Mouse (Mus musculus) myocyte (in vitro differentiated cells): ENCODE measurements at regions not wholly inside any gene's neighbourhood (a gene's known extent, or its start where the extent isn't known, plus 50 kb on each side); places are given as distances from the start of the nearest gene placed in this dataset.

ENCODE experiments used
- H3K27me3 ChIP-seq: one replicate; pipeline ENCODE4 v1.6.1; 2011; ENCODE audit not compliant: control insufficient read depth, insufficient read depth, insufficient read length
- H3K36me3 ChIP-seq: one replicate; pipeline ENCODE4 v1.6.1; 2011; ENCODE audit not compliant: control insufficient read depth, insufficient read depth
- H3K4me2 ChIP-seq: one replicate; pipeline ENCODE4 v1.6.1; 2011; ENCODE audit warnings: low read depth, control low read depth
- H3K4me3 ChIP-seq: one replicate; pipeline ENCODE4 v1.5.1; 2011; ENCODE audit warnings: mild to moderate bottlenecking, control low read depth, moderate library complexity
- H3K79me2 ChIP-seq: one replicate; pipeline ENCODE4 v1.6.1; 2011; ENCODE audit not compliant: control insufficient read depth, insufficient read depth
- H3ac ChIP-seq: one replicate; pipeline ENCODE4 v1.6.1; 2011; ENCODE audit not compliant: control insufficient read depth, insufficient read length
- CEBPB ChIP-seq: IDR thresholded peaks from 2 replicates; pipeline ENCODE4 v1.6.1; 2011; ENCODE audit warnings: mild to moderate bottlenecking, moderate library complexity; ENCODE audit not compliant: poor library complexity, insufficient read depth, severe bottlenecking
- E2F4 ChIP-seq: IDR thresholded peaks from one replicate; pipeline ENCODE4 v1.6.1; 2011; ENCODE audit warnings: mild to moderate bottlenecking, control low read depth, moderate library complexity; ENCODE audit not compliant: insufficient read depth
- MAX ChIP-seq: IDR thresholded peaks from one replicate; pipeline ENCODE4 v1.6.1; 2011; ENCODE audit warnings: low read depth, mild to moderate bottlenecking, control low read depth
- MYOD1 ChIP-seq, 3 experiments: IDR thresholded peaks; one replicate each; pipeline ENCODE4 v1.6.1; 2011; ENCODE audit warnings: control low read depth in 2 of 3, low read depth in 2 of 3, mild to moderate bottlenecking in 2 of 3, moderate library complexity in 1 of 3; ENCODE audit not compliant: insufficient read length in 2 of 3, control insufficient read depth in 1 of 3
- MYOG ChIP-seq, 3 experiments: IDR thresholded peaks; one replicate each; pipeline ENCODE4 v1.6.1; 2011; ENCODE audit warnings: control low read depth in 2 of 3, low read depth in 2 of 3, mild to moderate bottlenecking in 2 of 3; ENCODE audit not compliant: insufficient read length in 2 of 3, control insufficient read depth in 1 of 3, insufficient read depth in 1 of 3
- POLR2A ChIP-seq: IDR thresholded peaks from one replicate; pipeline ENCODE4 v1.6.1; 2011; ENCODE audit warnings: low read depth, mild to moderate bottlenecking, control low read depth, moderate library complexity; ENCODE audit not compliant: insufficient read length
- POLR2AphosphoS2 ChIP-seq: IDR thresholded peaks from one replicate; pipeline ENCODE4 v1.6.1; 2011; ENCODE audit warnings: low read depth, control low read depth; ENCODE audit not compliant: insufficient read length
- REST ChIP-seq: IDR thresholded peaks from one replicate; pipeline ENCODE4 v1.6.1; 2011; ENCODE audit warnings: mild to moderate bottlenecking, control low read depth, moderate library complexity; ENCODE audit not compliant: insufficient read depth, insufficient read length
- SRF ChIP-seq: IDR thresholded peaks from one replicate; pipeline ENCODE4 v1.6.1; 2011; ENCODE audit warnings: low read depth; ENCODE audit not compliant: control insufficient read depth, insufficient read length
- TCF12 ChIP-seq: IDR thresholded peaks from one replicate; pipeline ENCODE4 v1.6.1; 2011; ENCODE audit warnings: mild to moderate bottlenecking, control low read depth; ENCODE audit not compliant: poor library complexity, insufficient read depth, severe bottlenecking
- TCF3 ChIP-seq: IDR thresholded peaks from one replicate; pipeline ENCODE4 v1.6.1; 2011; ENCODE audit warnings: low read depth, control low read depth; ENCODE audit not compliant: insufficient read length
- USF1 ChIP-seq: IDR thresholded peaks from one replicate; pipeline ENCODE4 v1.6.1; 2011; ENCODE audit warnings: low read depth, mild to moderate bottlenecking, control low read depth, moderate library complexity

DNA sequence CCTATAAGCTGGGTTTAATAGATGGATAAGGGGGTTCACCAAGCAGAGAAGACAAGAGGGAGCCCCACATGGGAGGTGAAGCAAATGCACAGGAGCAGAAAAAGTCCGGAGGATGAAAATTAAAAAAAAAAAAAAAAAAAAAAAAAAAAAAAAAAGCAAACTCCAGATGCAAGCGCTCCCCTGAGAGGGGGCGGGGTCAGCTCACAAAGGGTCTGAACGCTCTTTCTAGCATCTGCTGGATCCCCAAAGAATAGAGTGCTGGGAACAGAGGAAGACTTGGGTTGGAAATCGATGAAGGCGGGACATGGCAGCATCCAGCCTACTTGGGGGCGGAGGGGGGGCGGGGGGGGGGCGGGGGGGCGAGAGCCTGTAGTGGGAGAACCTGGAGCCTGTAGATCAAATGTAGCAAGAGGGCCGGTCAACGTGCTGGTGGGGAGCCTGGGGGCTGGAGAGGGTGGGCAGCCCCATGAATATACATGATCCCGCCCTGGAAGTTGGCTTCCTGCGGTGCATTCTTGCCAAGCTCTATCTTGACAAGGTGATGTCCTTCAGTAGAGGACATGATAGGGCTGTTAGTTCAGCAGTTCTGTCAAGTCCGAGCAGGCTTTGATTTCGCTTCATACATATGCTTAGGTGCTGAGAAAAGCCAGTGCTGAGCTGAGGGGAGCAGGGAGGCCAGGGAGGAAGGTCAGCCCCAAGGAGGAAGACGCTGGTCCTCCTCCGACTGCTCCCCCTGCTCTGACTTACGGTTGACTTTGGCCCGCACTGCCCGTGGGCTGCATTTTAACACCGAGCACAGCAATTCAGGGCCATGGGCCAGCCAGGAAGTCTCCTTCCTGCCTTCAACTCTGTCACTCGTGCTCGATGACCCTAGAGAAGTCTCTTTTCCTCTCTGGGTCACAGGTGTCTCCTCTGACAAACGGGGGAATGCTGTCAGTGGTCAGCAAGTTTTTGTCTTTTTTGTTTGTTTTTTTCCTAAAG, 176.3 kb downstream of the 3100002H09Rik start:
- Histone ChIP-seq H3ac (no peak overlapping the region), H3K79me2 (no peaks in the 10 kb centered on the region), H3K36me3 (no peaks in the 10 kb centered on the region), H3K4me3 (no peak overlapping the region), H3K4me2 (no peak overlapping the region), H3K27me3 (peaks cover 17% of the 10 kb centered on the region)
- TF ChIP-seq MYOG (IDR thresholded peaks at IDR 0.05; ENCODE audit: control insufficient read depth in 1 of 3, insufficient read depth in 1 of 3, insufficient read length in 2 of 3, low read depth in 2 of 3), result no peak
- TF ChIP-seq POLR2A, result no peak
- no peak for TF ChIP-seq POLR2AphosphoS2
- no peak for TF ChIP-seq E2F4
- no peak for TF ChIP-seq CEBPB
- no peak for TF ChIP-seq SRF
- no peak for TF ChIP-seq MAX
- no peak for TF ChIP-seq TCF12
- no peak for TF ChIP-seq REST
- no peak for TF ChIP-seq TCF3
- TF ChIP-seq MYOD1 (IDR thresholded peaks at IDR 0.05; ENCODE audit: control insufficient read depth in 1 of 3, insufficient read length in 2 of 3, low read depth in 2 of 3), result no peak
- no peak for TF ChIP-seq USF1

DNA sequence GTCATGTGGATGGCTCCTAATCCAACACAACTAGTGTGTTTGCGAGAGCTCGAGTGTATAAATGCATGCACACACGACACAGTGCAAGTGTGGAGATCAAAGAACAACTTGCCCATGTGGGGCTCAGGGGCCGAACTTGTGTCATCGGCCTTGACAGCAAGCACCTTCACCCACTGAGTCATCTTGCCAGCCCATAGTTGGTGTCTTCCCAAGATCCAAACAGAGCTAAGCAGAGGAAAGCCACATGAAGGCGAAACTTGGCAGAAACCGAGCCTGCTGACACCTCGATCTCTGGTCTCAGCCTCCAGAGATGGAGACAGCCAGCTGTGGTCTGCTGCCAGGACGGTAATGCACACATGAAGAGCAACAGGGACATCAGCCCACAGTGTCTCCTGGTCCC, 177.1 kb downstream of the 3100002H09Rik start:
- Histone ChIP-seq H3K4me2 (no peak overlapping the region), H3ac (no peak overlapping the region), H3K79me2 (no peaks in the 10 kb centered on the region), H3K4me3 (no peak overlapping the region), H3K36me3 (no peaks in the 10 kb centered on the region), H3K27me3 (peaks cover 17% of the 10 kb centered on the region)
- no peak for TF ChIP-seq SRF
- TF ChIP-seq MYOD1 (IDR thresholded peaks at IDR 0.05; ENCODE audit: control insufficient read depth in 1 of 3, insufficient read length in 2 of 3, low read depth in 2 of 3), result no peak
- no peak for TF ChIP-seq REST
- no peak for TF ChIP-seq CEBPB
- TF ChIP-seq POLR2A, result no peak
- no peak for TF ChIP-seq MAX
- TF ChIP-seq MYOG (IDR thresholded peaks at IDR 0.05; ENCODE audit: control insufficient read depth in 1 of 3, insufficient read depth in 1 of 3, insufficient read length in 2 of 3, low read depth in 2 of 3), result no peak
- TF ChIP-seq USF1, result no peak
- no peak for TF ChIP-seq E2F4

DNA sequence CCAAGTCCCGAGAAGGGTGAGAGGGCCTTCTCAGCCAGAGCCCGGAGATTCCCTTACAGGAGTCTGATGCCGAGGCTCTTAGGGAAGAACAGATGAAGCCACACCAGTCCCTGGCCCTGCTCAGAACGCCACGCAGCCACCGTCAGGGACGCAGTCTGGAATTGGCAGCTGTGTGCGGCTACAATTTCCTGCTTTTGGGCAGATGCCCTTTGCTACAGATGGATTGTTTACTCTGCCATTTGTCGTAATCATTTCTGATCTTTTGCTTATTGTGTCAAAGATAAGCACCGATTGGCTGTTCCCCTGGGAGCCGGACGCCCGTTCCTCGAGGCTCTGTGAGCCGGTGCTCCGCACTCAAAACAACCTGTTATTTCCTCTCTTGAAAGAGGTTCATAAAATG, 179.4 kb downstream of the 3100002H09Rik start:
- Histone ChIP-seq H3K36me3 (no peaks in the 10 kb centered on the region), H3K4me2 (no peak overlapping the region), H3K79me2 (no peaks in the 10 kb centered on the region), H3K27me3 (peaks cover 13% of the 10 kb centered on the region), H3ac (no peak overlapping the region), H3K4me3 (no peak overlapping the region)
- TF ChIP-seq REST, result no peak
- TF ChIP-seq POLR2A, result no peak
- no peak for TF ChIP-seq POLR2AphosphoS2
- TF ChIP-seq TCF3, result no peak
- no peak for TF ChIP-seq MYOG (IDR thresholded peaks at IDR 0.05; ENCODE audit: control insufficient read depth in 1 of 3, insufficient read depth in 1 of 3, insufficient read length in 2 of 3, low read depth in 2 of 3)
- no peak for TF ChIP-seq CEBPB
- TF ChIP-seq USF1, result no peak
- TF ChIP-seq TCF12, result no peak
- TF ChIP-seq E2F4, result no peak
- TF ChIP-seq MYOD1 (IDR thresholded peaks at IDR 0.05; ENCODE audit: control insufficient read depth in 1 of 3, insufficient read length in 2 of 3, low read depth in 2 of 3), result no peak
- no peak for TF ChIP-seq SRF

DNA sequence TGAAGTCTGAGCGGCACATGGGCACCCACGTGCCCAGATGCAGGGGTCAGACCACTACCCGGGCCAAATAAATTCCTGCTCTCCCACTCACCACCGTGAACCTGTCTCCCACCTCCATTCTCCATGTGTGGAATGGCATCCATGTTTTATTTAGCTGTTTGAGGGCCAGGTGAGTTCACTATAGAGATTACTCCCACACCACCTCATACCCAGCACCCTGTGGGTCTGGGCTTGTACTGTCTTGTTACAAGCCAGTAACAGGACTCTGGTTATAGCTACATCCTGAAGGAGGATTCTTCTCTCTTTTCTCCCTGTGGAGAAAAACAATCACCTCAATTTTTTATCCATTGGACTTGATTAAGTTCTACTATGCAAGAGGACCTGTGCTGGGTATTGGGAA, 181.8 kb downstream of the 3100002H09Rik start:
- Histone ChIP-seq H3K79me2 (no peaks in the 10 kb centered on the region), H3ac (no peak overlapping the region), H3K27me3 (peaks cover 7% of the 10 kb centered on the region), H3K4me2 (no peak overlapping the region), H3K36me3 (no peaks in the 10 kb centered on the region), H3K4me3 (no peak overlapping the region)
- no peak for TF ChIP-seq E2F4
- TF ChIP-seq MYOG (IDR thresholded peaks at IDR 0.05; ENCODE audit: control insufficient read depth in 1 of 3, insufficient read depth in 1 of 3, insufficient read length in 2 of 3, low read depth in 2 of 3), result no peak
- no peak for TF ChIP-seq MAX
- TF ChIP-seq USF1, result no peak
- no peak for TF ChIP-seq MYOD1 (IDR thresholded peaks at IDR 0.05; ENCODE audit: control insufficient read depth in 1 of 3, insufficient read length in 2 of 3, low read depth in 2 of 3)
- no peak for TF ChIP-seq REST
- TF ChIP-seq SRF, result no peak
- TF ChIP-seq TCF12, result no peak
- no peak for TF ChIP-seq POLR2AphosphoS2
- TF ChIP-seq CEBPB, result no peak
- TF ChIP-seq TCF3, result no peak
- TF ChIP-seq POLR2A, result no peak
